Mouse (Mus musculus) liver, embryonic 13.5 days (tissue): Measurements from ENCODE around the gene Purb. TPM values are rescaled to one million over a fixed set of nuclear protein-coding genes. Genes with fewer than 3 reads are reported as not detected.
"Not testable (repeated sequence)": the region's sequence is repeated elsewhere in the genome, so short reads cannot be mapped to it uniquely, and the experiment has no call there.

Source experiments
- ATAC-seq: fragments of 200-750 bp; cut with Nextera tagmentation; 2 replicates; pipeline ENCODE4 v1.8.0; 2017; ENCODE audit warnings: low read depth, mild to moderate bottlenecking, moderate number of reproducible peaks, moderate library complexity
- DNase-seq: peaks from one replicate; pipeline ENCODE4 v3.0.0; 2022
- H3K27ac ChIP-seq: fragments of 300-500 bp; sonication (generic); 2 replicates; pipeline ENCODE4 v1.5.1; 2015; ENCODE audit warnings: moderate library complexity, mild to moderate bottlenecking, inconsistent platforms
- H3K27me3 ChIP-seq: fragments of 300-500 bp; sonication (generic); 2 replicates; pipeline ENCODE4 v1.6.1; 2015; ENCODE audit warnings: mild to moderate bottlenecking, inconsistent platforms
- H3K36me3 ChIP-seq: fragments of 300-500 bp; sonication (generic); 2 replicates; pipeline ENCODE4 v1.6.1; 2015; ENCODE audit warnings: mild to moderate bottlenecking, inconsistent platforms
- H3K4me1 ChIP-seq: fragments of 300-500 bp; sonication (generic); replicated peaks from 2 replicates; pipeline ENCODE4 v1.6.1; 2015; ENCODE audit warnings: inconsistent platforms
- H3K4me2 ChIP-seq: fragments of 300-500 bp; sonication (generic); 2 replicates; pipeline ENCODE4 v1.6.1; 2015; ENCODE audit warnings: inconsistent platforms, mild to moderate bottlenecking, moderate library complexity
- H3K4me3 ChIP-seq: fragments of 300-500 bp; sonication (generic); replicated peaks from 2 replicates; pipeline ENCODE4 v1.5.1; 2015; ENCODE audit warnings: mild to moderate bottlenecking, inconsistent platforms
- H3K9ac ChIP-seq: fragments of 300-500 bp; sonication (generic); 2 replicates; pipeline ENCODE4 v1.6.1; 2015; ENCODE audit warnings: mild to moderate bottlenecking, inconsistent platforms
- H3K9me3 ChIP-seq: fragments of 300-500 bp; sonication (generic); replicated peaks from 2 replicates; pipeline ENCODE4 v1.6.1; 2016; ENCODE audit warnings: inconsistent platforms
- WGBS: fragments of 180-500 bp; shearing (Covaris S2); methylation state at CpG from one replicate; pipeline ENCODE4 v1.1.7; 2015; ENCODE audit not compliant: insufficient replicate concordance; 5-methylcytosine and 5-hydroxymethylcytosine counted together
- polyA plus RNA-seq: library from polyadenylated mRNA; unstranded; fragments of >200 nt; fragmentation: Nextera tagmentation; extraction: Ambion mirVana; gene quantifications from 2 replicates; pipeline ENCODE4 v1.2.1, GENCODE M21; 2015

The Purb gene
- polyA plus RNA-seq, 1 experiment from 2014 or later = 11.1 TPM

GRCm38 (mm10) chr11:6443102-6443501, 32.6 kb downstream of the Purb start:
- Histone ChIP-seq H3K36me3 (peaks cover 27% of the 10 kb centered on the region), H3K9ac (peak overlapping the region; percentile 91), H3K4me1 (peaks cover 27% of the 10 kb centered on the region), H3K27ac (peak overlapping the region; percentile 93), H3K4me2 (peak overlapping the region; percentile 78), H3K4me3 (peak overlapping the region; percentile 81), H3K9me3 (no peaks in the 10 kb centered on the region), H3K27me3 (no peaks in the 10 kb centered on the region)
- no peak for ATAC-seq
- no peak for DNase-seq
- 30% methylated on average over 4 of the region's 4 CpGs for WGBS

GRCm38 (mm10) chr11:6442566-6442965, 33.2 kb downstream of the Purb start:
- no peak for DNase-seq

GRCm38 (mm10) chr11:6440171-6440570, 35.5 kb downstream of the Purb start:
- Histone ChIP-seq H3K4me3 (no peak overlapping the region), H3K27ac (no peak overlapping the region), H3K9me3 (no peaks in the 10 kb centered on the region), H3K27me3 (no peaks in the 10 kb centered on the region), H3K9ac (no peak overlapping the region), H3K4me2 (no peak overlapping the region), H3K4me1 (peaks cover 23% of the 10 kb centered on the region), H3K36me3 (peaks cover 54% of the 10 kb centered on the region)
- DNase-seq (no peak), ATAC-seq (no peak)
- WGBS = 81% methylated on average over 4 of the region's 4 CpGs

More at GRCm38 (mm10) chr11:6442566-6442965, 33.2 kb downstream of the Purb start:
- ATAC-seq = no peak
- Histone ChIP-seq H3K4me2 (peak overlapping the region; percentile 78), H3K9ac (peak overlapping the region; percentile 91), H3K4me3 (peak overlapping the region; percentile 81), H3K36me3 (peaks cover 32% of the 10 kb centered on the region), H3K27ac (no peak overlapping the region), H3K9me3 (no peaks in the 10 kb centered on the region), H3K4me1 (peaks cover 27% of the 10 kb centered on the region), H3K27me3 (no peaks in the 10 kb centered on the region)
- WGBS = 79% methylated on average over 4 of the region's 4 CpGs

- WGBS = 87% methylated on average over 2 of the region's 2 CpGs
- ATAC-seq (no peak), DNase-seq (no peak)
Observed at GRCm38 (mm10) chr11:6437667-6438066, 38.0 kb downstream of the Purb start.

GRCm38 (mm10) chr11:6436442-6436841, 39.3 kb downstream of the Purb start:
- peaks cover 6% of the 10 kb centered on the region for H3K4me1 ChIP-seq
- H3K9me3 ChIP-seq = no peaks in the 10 kb centered on the region
- WGBS = 66% methylated on average over 8 of the region's 8 CpGs
- peaks cover 90% of the 10 kb centered on the region for H3K36me3 ChIP-seq
- no peak overlapping the region for H3K9ac ChIP-seq
- no peak overlapping the region for H3K27ac ChIP-seq
- no peaks in the 10 kb centered on the region for H3K27me3 ChIP-seq
- ATAC-seq = peak; percentile 80
- no peak overlapping the region for H3K4me3 ChIP-seq
- DNase-seq = peak; percentile 54
- H3K4me2 ChIP-seq = no peak overlapping the region

More at GRCm38 (mm10) chr11:6437667-6438066, 38.0 kb downstream of the Purb start:
- Histone ChIP-seq H3K9ac (no peak overlapping the region), H3K9me3 (no peaks in the 10 kb centered on the region), H3K4me1 (peaks cover 12% of the 10 kb centered on the region), H3K27me3 (no peaks in the 10 kb centered on the region), H3K4me2 (no peak overlapping the region), H3K36me3 (peaks cover 79% of the 10 kb centered on the region), H3K27ac (no peak overlapping the region), H3K4me3 (no peak overlapping the region)

- Histone ChIP-seq H3K4me1 (no peaks in the 10 kb centered on the region; the same call in 1 of the 2 replicates), H3K9me3 (no peaks in the 10 kb centered on the region), H3K27ac (no peak overlapping the region), H3K27me3 (no peaks in the 10 kb centered on the region), H3K4me3 (no peak overlapping the region), H3K9ac (no peak overlapping the region), H3K36me3 (peaks cover 96% of the 10 kb centered on the region), H3K4me2 (no peak overlapping the region)
- WGBS = 89% methylated on average over 7 of the region's 7 CpGs
- ATAC-seq = no peak
- no peak for DNase-seq
Observed at GRCm38 (mm10) chr11:6430186-6430585, 45.5 kb downstream of the Purb start.

GRCm38 (mm10) chr11:6420722-6421350, 54.9 kb downstream of the Purb start:
- H3K27me3 ChIP-seq = no peaks in the 10 kb centered on the region
- ATAC-seq = no peak
- H3K27ac ChIP-seq = no peak overlapping the region
- H3K4me3 ChIP-seq = no peak overlapping the region
- DNase-seq = no peak
- 61% methylated on average over 2 of the region's 2 CpGs for WGBS
- no peak overlapping the region for H3K9ac ChIP-seq
- H3K36me3 ChIP-seq = peaks cover 74% of the 10 kb centered on the region
- H3K9me3 ChIP-seq = no peaks in the 10 kb centered on the region
- no peak overlapping the region for H3K4me2 ChIP-seq
- peaks cover 40% of the 10 kb centered on the region for H3K4me1 ChIP-seq

- 0 out of 2 replicates have a peak overlapping the region, but pooled peaks have one; percentile 52 for H3K27ac ChIP-seq
- peaks cover 71% of the 10 kb centered on the region for H3K36me3 ChIP-seq
- no peak overlapping the region for H3K4me2 ChIP-seq
- WGBS = 9% methylated on average over 1 of the region's 1 CpGs
- DNase-seq = no peak
- ATAC-seq = no peak
- H3K4me1 ChIP-seq = peaks cover 42% of the 10 kb centered on the region
- no peak overlapping the region for H3K4me3 ChIP-seq
- H3K9me3 ChIP-seq = no peaks in the 10 kb centered on the region
- no peak overlapping the region for H3K9ac ChIP-seq
- no peaks in the 10 kb centered on the region for H3K27me3 ChIP-seq
Observed at GRCm38 (mm10) chr11:6420283-6420703, 55.4 kb downstream of the Purb start.

- H3K4me1 ChIP-seq = peaks cover 54% of the 10 kb centered on the region
- not testable (repeated sequence) for H3K9me3 ChIP-seq, DNase-seq, H3K9ac ChIP-seq, H3K27ac ChIP-seq, ATAC-seq, H3K27me3 ChIP-seq, H3K4me2 ChIP-seq, H3K4me3 ChIP-seq
- peaks cover 65% of the 10 kb centered on the region for H3K36me3 ChIP-seq
- 52% methylated on average over 4 of the region's 4 CpGs for WGBS
Observed at GRCm38 (mm10) chr11:6419156-6419555, 56.6 kb downstream of the Purb start.

- Histone ChIP-seq H3K27me3 (no peaks in the 10 kb centered on the region), H3K27ac (peak overlapping the region; percentile 47; the same call in 1 of the 2 replicates), H3K4me1 (peaks cover 54% of the 10 kb centered on the region), H3K4me2 (peak overlapping the region; percentile 33), H3K9ac (peak overlapping the region; percentile 40), H3K36me3 (peaks cover 65% of the 10 kb centered on the region), H3K4me3 (peak overlapping the region; percentile 82), H3K9me3 (peaks cover 8% of the 10 kb centered on the region)
- DNase-seq (no peak), ATAC-seq (no peak)
- WGBS = 77% methylated on average over 5 of the region's 5 CpGs
Observed at GRCm38 (mm10) chr11:6418751-6419150, 57.0 kb downstream of the Purb start.
